Mouse (Mus musculus) lung, postnatal 0 days (tissue): ENCODE measurements at regions not wholly inside any gene's neighbourhood (a gene's known extent, or its start where the extent isn't known, plus 50 kb on each side); places are given as distances from the start of the nearest gene placed in this dataset.

Experiments
- CTCF ChIP-seq: IDR thresholded peaks from 2 replicates; pipeline ENCODE4 v1.5.1; 2016; ENCODE audit warnings: antibody characterized with exemption, mild to moderate bottlenecking
- EP300 ChIP-seq: IDR thresholded peaks from 2 replicates; pipeline ENCODE4 v1.6.1; 2016; ENCODE audit warnings: antibody characterized with exemption, mild to moderate bottlenecking, control low read depth

DNA sequence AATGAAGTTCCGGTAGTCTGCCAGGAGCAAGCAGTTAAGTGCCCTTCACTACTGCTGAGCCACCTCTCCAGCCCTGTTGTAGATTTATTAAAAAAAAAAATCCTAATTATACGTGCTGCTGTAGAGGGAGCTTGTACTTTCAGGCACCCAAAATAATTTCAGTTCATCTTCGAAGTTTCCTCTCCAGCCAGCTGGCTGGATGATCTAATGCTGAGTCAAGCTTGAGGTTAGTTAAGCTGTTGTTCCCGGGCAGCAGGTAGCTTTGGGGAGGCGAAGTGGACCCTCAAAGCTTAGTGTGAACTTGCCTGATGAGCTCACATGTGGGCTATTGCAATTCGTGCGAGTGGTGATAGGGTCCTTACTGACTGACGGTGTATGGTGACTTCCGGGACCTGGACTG, 134.6 kb upstream of the Ubr2 start:
- TF ChIP-seq EP300 (no peak), CTCF (no peak)
